9 mouse cellular contexts compared by ENCODE assay signal in the genomic region with DNA sequence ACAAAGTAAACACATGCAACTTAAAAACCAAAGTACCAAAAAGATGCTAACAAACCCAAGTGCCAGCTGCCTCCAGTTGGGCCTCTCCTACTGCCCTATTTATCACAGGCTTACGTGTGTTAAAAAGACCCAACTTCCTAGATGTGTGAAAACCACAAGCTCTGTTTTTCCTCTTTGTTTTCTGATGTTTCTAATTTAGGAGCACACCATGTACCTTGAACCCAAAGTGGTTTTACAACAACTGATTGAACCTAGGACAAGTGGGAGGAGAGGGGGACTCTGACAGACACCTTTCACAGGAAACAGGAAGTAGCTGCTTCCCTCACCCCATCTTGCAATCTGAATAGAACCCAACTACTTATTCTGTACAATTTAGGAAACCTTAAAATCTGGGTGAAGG. TPM values are rescaled to one million over a fixed set of nuclear protein-coding genes. Genes with fewer than 3 reads are reported as not detected.
DNase-seq lines count a peak whose midpoint lies in the region; ATAC-seq lines count a peak whose summit lies in the region.
"Had no signal": no experiment of that assay in that cellular context is flagged by ENCODE, and none has a peak within 500 bp of the region (broad histone marks: within the 10 kb centered on the region; RNA-seq: fewer than 3 reads in every experiment).

No protein-coding gene starts in this region.

- peaks cover 81% of the 10 kb centered on the region for H3K36me3 ChIP-seq in forebrain, embryonic 13.5 days (ENCODE audit: poor library complexity, severe bottlenecking)
- H3K36me3 ChIP-seq in neural tube, embryonic 13.5 days, result peaks cover 68% of the 10 kb centered on the region

- no peak overlapping the region for H3K4me2 ChIP-seq in forebrain, embryonic 13.5 days
- no peak overlapping the region for H3K4me2 ChIP-seq in neural tube, embryonic 13.5 days
- H3K4me2 ChIP-seq: hindbrain, embryonic 15.5 days had no signal

- no peak overlapping the region for H3K9ac ChIP-seq in forebrain, embryonic 13.5 days
- H3K9ac ChIP-seq in neural tube, embryonic 13.5 days, result no peak overlapping the region
- H3K9ac ChIP-seq: hindbrain, embryonic 15.5 days had no signal

- WGBS in forebrain, embryonic 13.5 days, result 72% methylated on average over 1 of the region's 1 CpGs
- WGBS in neural tube, embryonic 13.5 days, result 29% methylated on average over 1 of the region's 1 CpGs

- ATAC-seq in forebrain, embryonic 13.5 days, result no peak
- ATAC-seq in neural tube, embryonic 13.5 days (ENCODE audit: low read depth), result no peak

- H3K4me1 ChIP-seq in forebrain, embryonic 13.5 days, result peaks cover 26% of the 10 kb centered on the region
- peaks cover 53% of the 10 kb centered on the region for H3K4me1 ChIP-seq in neural tube, embryonic 13.5 days (replicated peaks)

- peak; percentile 13 for DNase-seq in kidney, adult 18-20 months
- no peak for DNase-seq in kidney, postnatal 25 days
- peak; percentile 52 to 55 for DNase-seq in CD8-positive naive resting alpha-beta T cell, adult 2 months (ENCODE audit: low read depth in 2 of 2, low spot score in 2 of 2)
- no peak for DNase-seq in gastrocnemius, adult 18-20 months (ENCODE audit: low spot score)
- DNase-seq in spleen, postnatal 14 days (ENCODE audit: low spot score in 2 of 2), result no peak
- DNase-seq in cerebellum, adult 18-20 months, result no peak

- no peaks in the 10 kb centered on the region for H3K9me3 ChIP-seq in forebrain, embryonic 13.5 days (replicated peaks)
- H3K9me3 ChIP-seq in neural tube, embryonic 13.5 days, result no peaks in the 10 kb centered on the region
- H3K9me3 ChIP-seq: hindbrain, embryonic 15.5 days had no signal

- no peaks in the 10 kb centered on the region for H3K27me3 ChIP-seq in forebrain, embryonic 13.5 days
- no peaks in the 10 kb centered on the region for H3K27me3 ChIP-seq in neural tube, embryonic 13.5 days
- H3K27me3 ChIP-seq: hindbrain, embryonic 15.5 days had no signal

- no peak overlapping the region for H3K4me3 ChIP-seq in forebrain, embryonic 13.5 days
- no peak overlapping the region for H3K4me3 ChIP-seq in neural tube, embryonic 13.5 days
- H3K4me3 ChIP-seq: hindbrain, embryonic 15.5 days had no signal

- H3K27ac ChIP-seq in forebrain, embryonic 13.5 days, result peak overlapping the region; percentile 63; the same call in 1 of the 2 replicates
- peak overlapping the region; percentile 79 for H3K27ac ChIP-seq in neural tube, embryonic 13.5 days (replicated peaks)

RNA-seq across cellular contexts. Expression of gene Sae1, which starts 23.3 kb away (rescaled TPM):
- polyA plus RNA-seq in forebrain, embryonic 13.5 days (2015; fragmentation: Nextera tagmentation; extraction: Ambion mirVana), result 355 and 370 TPM in 2 replicates
- 264 and 281 TPM in 2 replicates for polyA plus RNA-seq in neural tube, embryonic 13.5 days (2015; fragmentation: Nextera tagmentation; extraction: Ambion mirVana)
- 10 to 100 TPM; 25.3 to 30.6 TPM for total RNA-seq in gastrocnemius, adult 18-20 months (2021)

RNA-seq across cellular contexts. Expression of gene Zc3h4, which starts 36.4 kb away (rescaled TPM):
- 19.5 and 20.5 TPM in 2 replicates for polyA plus RNA-seq in forebrain, embryonic 13.5 days (2015; fragmentation: Nextera tagmentation; extraction: Ambion mirVana)
- 16.8 and 19.9 TPM in 2 replicates for polyA plus RNA-seq in neural tube, embryonic 13.5 days (2015; fragmentation: Nextera tagmentation; extraction: Ambion mirVana)
- total RNA-seq in gastrocnemius, adult 18-20 months (2021), result 10 to 100 TPM; 27.7 to 28.6 TPM

RNA-seq across cellular contexts. Expression of gene Bbc3, which starts 56.1 kb away (rescaled TPM):
- polyA plus RNA-seq in forebrain, embryonic 13.5 days (2015; fragmentation: Nextera tagmentation; extraction: Ambion mirVana), result 10.0 and 12.2 TPM in 2 replicates
- 22.4 and 22.8 TPM in 2 replicates for polyA plus RNA-seq in neural tube, embryonic 13.5 days (2015; fragmentation: Nextera tagmentation; extraction: Ambion mirVana)
- total RNA-seq in gastrocnemius, adult 18-20 months (2021), result 1 to 10 TPM; 1.2 to 2.3 TPM

Comparison
In these comparisons a context has a peak if more than half of its experiments do, and no peak if none do; other contexts are left out.
1. DNase-seq: peak in kidney, adult 18-20 months (single experiment) and CD8-positive naive resting alpha-beta T cell, adult 2 months (2 of 2); none in kidney, postnatal 25 days (0 of 2), gastrocnemius, adult 18-20 months (single experiment), spleen, postnatal 14 days (0 of 2) and cerebellum, adult 18-20 months (0 of 2).